Comparison of ENCODE assay signal across 1 mouse cellular context in the genomic region with DNA sequence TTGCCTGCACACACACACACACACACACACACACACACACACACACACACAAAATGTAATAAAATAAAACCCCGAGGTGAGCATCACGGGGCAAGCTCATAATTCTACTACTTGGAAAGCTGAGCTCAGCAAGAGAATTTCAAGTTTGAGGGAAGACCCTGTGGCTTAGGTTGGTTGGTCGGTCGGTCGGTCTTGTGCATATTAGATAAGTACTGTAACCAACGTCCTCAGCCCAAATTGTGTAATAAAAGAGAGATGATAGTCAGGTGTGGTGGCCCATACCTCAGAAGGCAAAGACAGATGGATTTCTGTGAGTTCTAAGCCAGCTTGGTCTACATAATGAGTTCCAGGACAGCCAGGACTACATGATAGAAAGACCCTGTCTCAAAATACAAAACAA.
TF ChIP-seq lines count a peak whose summit lies in the region.

No protein-coding gene starts in this region.

TF ChIP-seq in MEL, 35 proteins besides CTCF, POLR2A, EP300 and RAD21 (continued from another document):
- TF ChIP-seq E2F4 (IDR thresholded peaks at IDR 0.05; ENCODE audit: borderline replicate concordance, low read depth, low read length) (no peak), USF1 (IDR thresholded peaks at IDR 0.05; ENCODE audit: low read depth, low read length) (no peak), POLR2AphosphoS2 (IDR thresholded peaks at IDR 0.05; ENCODE audit: low read length) (no peak), MXI1 (IDR thresholded peaks at IDR 0.05; ENCODE audit: low read depth, low read length) (no peak), ZMIZ1 (IDR thresholded peaks at IDR 0.05; ENCODE audit: low read depth, low read length) (no peak), MAX (IDR thresholded peaks at IDR 0.05; ENCODE audit: low read length) (no peak), CHD2 (IDR thresholded peaks at IDR 0.05; ENCODE audit: low read length) (no peak)
